Mouse (Mus musculus): ENCODE data around the gene Gja10. TPM values are rescaled to one million over a fixed set of nuclear protein-coding genes. Genes with fewer than 3 reads are reported as not detected.

The Gja10 gene
- not detected for total RNA-seq (2021)
- long read RNA-seq, experiment 1, result 0 reads
- long read RNA-seq, experiment 2, result 0 reads

- Histone ChIP-seq H3K4me3 (no peak within 1 kb of the TSS), H3K27ac (no peak within 1 kb of the TSS)
- TF ChIP-seq CTCF (IDR thresholded peaks at IDR 0.05), result no peak
- intact Hi-C loops (cut with DNase I), result no loop called here
- DNase-seq (ENCODE audit: extremely low spot score in 1 of 2, low spot score in 2 of 2), result no peak
Measured at GRCm38 (mm10) chr4:32602660-32603059, at the start of gene Gja10. TSS of gene Gja10 (minus strand) at chr4:32602760.

GRCm38 (mm10) chr4:32651669-32652068, 49.1 kb upstream of the Gja10 start:
- TF ChIP-seq CTCF (IDR thresholded peaks at IDR 0.05), result no peak
- Histone ChIP-seq H3K27ac (no peak overlapping the region), H3K4me3 (no peak overlapping the region)
- no peak for DNase-seq (ENCODE audit: extremely low spot score in 1 of 2, low spot score in 2 of 2)
- intact Hi-C loops (cut with DNase I), result no loop called here

GRCm38 (mm10) chr4:32621637-32622036, 19.1 kb upstream of the Gja10 start:
- TF ChIP-seq CTCF (IDR thresholded peaks at IDR 0.05), result no peak
- intact Hi-C loops (cut with DNase I), result no loop called here
- Histone ChIP-seq H3K27ac (no peak overlapping the region), H3K4me3 (no peak overlapping the region)
- no peak for DNase-seq (ENCODE audit: extremely low spot score in 1 of 2, low spot score in 2 of 2)

GRCm38 (mm10) chr4:32615034-32615881, 12.7 kb upstream of the Gja10 start, which contains the start of gene Casp8ap2:
TSS of gene Casp8ap2 (plus strand) at chr4:32615451.
- DNase-seq (ENCODE audit: extremely low spot score in 1 of 2, low spot score in 2 of 2), result peak; percentile 96 to 99
- Histone ChIP-seq H3K27ac (peak within 1 kb of the TSS; percentile 92), H3K4me3 (peak within 1 kb of the TSS; percentile 95)
- no peak for TF ChIP-seq CTCF (IDR thresholded peaks at IDR 0.05)
- intact Hi-C loops (cut with DNase I), result no loop called here

GRCm38 (mm10) chr4:32601135-32601534, 1.4 kb downstream of the Gja10 start:
- no peak for TF ChIP-seq CTCF (IDR thresholded peaks at IDR 0.05)
- Histone ChIP-seq H3K4me3 (no peak overlapping the region), H3K27ac (no peak overlapping the region)
- no peak for DNase-seq (ENCODE audit: extremely low spot score in 1 of 2, low spot score in 2 of 2)
- intact Hi-C loops (cut with DNase I), result no loop called here

- no peak overlapping the region for H3K4me3 ChIP-seq
- intact Hi-C loops (cut with DNase I), result no loop called here
- H3K27ac ChIP-seq, result no peak overlapping the region
- DNase-seq (ENCODE audit: extremely low spot score in 1 of 2, low spot score in 2 of 2), result no peak
- TF ChIP-seq CTCF (IDR thresholded peaks at IDR 0.05), result no peak
Measured at GRCm38 (mm10) chr4:32588237-32588636, 14.3 kb downstream of the Gja10 start.

GRCm38 (mm10) chr4:32587543-32587942, 15.0 kb downstream of the Gja10 start:
- H3K27ac ChIP-seq, result no peak overlapping the region
- intact Hi-C loops (cut with DNase I), result no loop called here
- no peak overlapping the region for H3K4me3 ChIP-seq
- no peak for TF ChIP-seq CTCF (IDR thresholded peaks at IDR 0.05)
- no peak for DNase-seq (ENCODE audit: extremely low spot score in 1 of 2, low spot score in 2 of 2)

GRCm38 (mm10) chr4:32586596-32586995, 16.0 kb downstream of the Gja10 start:
- peak; percentile 56 for TF ChIP-seq CTCF (IDR thresholded peaks at IDR 0.05)
- Histone ChIP-seq H3K4me3 (no peak overlapping the region), H3K27ac (no peak overlapping the region)
- DNase-seq (ENCODE audit: extremely low spot score in 1 of 2, low spot score in 2 of 2), result no peak
- intact Hi-C loops (cut with DNase I), result no loop called here

- Histone ChIP-seq H3K4me3 (no peak overlapping the region), H3K27ac (no peak overlapping the region)
- intact Hi-C loops (cut with DNase I), result no loop called here
- DNase-seq (ENCODE audit: extremely low spot score in 1 of 2, low spot score in 2 of 2), result no peak
- TF ChIP-seq CTCF (IDR thresholded peaks at IDR 0.05), result no peak
Measured at GRCm38 (mm10) chr4:32584181-32584580, 18.4 kb downstream of the Gja10 start.

GRCm38 (mm10) chr4:32579850-32580249, 22.7 kb downstream of the Gja10 start:
- no peak for TF ChIP-seq CTCF (IDR thresholded peaks at IDR 0.05)
- no peak for DNase-seq (ENCODE audit: extremely low spot score in 1 of 2, low spot score in 2 of 2)
- Histone ChIP-seq H3K27ac (no peak overlapping the region), H3K4me3 (no peak overlapping the region)
- intact Hi-C loops (cut with DNase I), result no loop called here

GRCm38 (mm10) chr4:32575165-32575564, 27.4 kb downstream of the Gja10 start:
- no peak for TF ChIP-seq CTCF (IDR thresholded peaks at IDR 0.05)
- no peak for DNase-seq (ENCODE audit: extremely low spot score in 1 of 2, low spot score in 2 of 2)
- intact Hi-C loops (cut with DNase I), result no loop called here
- H3K27ac ChIP-seq, result no peak overlapping the region
- no peak overlapping the region for H3K4me3 ChIP-seq

- H3K27ac ChIP-seq, result no peak overlapping the region
- DNase-seq (ENCODE audit: extremely low spot score in 1 of 2, low spot score in 2 of 2), result no peak
- no peak overlapping the region for H3K4me3 ChIP-seq
- TF ChIP-seq CTCF (IDR thresholded peaks at IDR 0.05), result peak; percentile 28
- intact Hi-C loops (cut with DNase I), result loop anchor here (5.0 kb wide), 3 partner anchors 332 to 602 kb away; no protein-coding TSS in a partner anchor
Measured at GRCm38 (mm10) chr4:32574604-32575003, 28.0 kb downstream of the Gja10 start.

- H3K4me3 ChIP-seq, result no peak overlapping the region
- no peak for DNase-seq (ENCODE audit: extremely low spot score in 1 of 2, low spot score in 2 of 2)
- intact Hi-C loops (cut with DNase I), result loop anchor here (5.0 kb wide), 3 partner anchors 331 to 601 kb away; no protein-coding TSS in a partner anchor
- TF ChIP-seq CTCF (IDR thresholded peaks at IDR 0.05), result no peak
- no peak overlapping the region for H3K27ac ChIP-seq
Measured at GRCm38 (mm10) chr4:32573586-32573985, 29.0 kb downstream of the Gja10 start.

Data from left cerebral cortex, adult 2 months (tissue).